Mouse (Mus musculus) common myeloid progenitor, adult 5-6 weeks (primary cell): ENCODE data around the gene Crebrf. TPM values are rescaled to one million over a fixed set of nuclear protein-coding genes. Genes with fewer than 3 reads are reported as not detected.
A peak's percentile ranks its signal among the peaks of the same experiment; 100 is the strongest.

Source experiments
- ATAC-seq: replicated peaks from 2 replicates; pipeline ENCODE4 v1.8.0; 2016; ENCODE audit warnings: low read depth, mild to moderate bottlenecking, moderate TSS enrichment, inconsistent platforms; ENCODE audit not compliant: poor library complexity, severe bottlenecking
- total RNA-seq: library from RNA; stranded (forward); fragments of 200-1000, 187-1606 nt; gene quantifications from 2 replicates; pipeline ENCODE4 v1.2.3, GENCODE M21; 2017

The Crebrf gene
- total RNA-seq, 1 experiment from 2014 or later = 24.3 TPM

DNA sequence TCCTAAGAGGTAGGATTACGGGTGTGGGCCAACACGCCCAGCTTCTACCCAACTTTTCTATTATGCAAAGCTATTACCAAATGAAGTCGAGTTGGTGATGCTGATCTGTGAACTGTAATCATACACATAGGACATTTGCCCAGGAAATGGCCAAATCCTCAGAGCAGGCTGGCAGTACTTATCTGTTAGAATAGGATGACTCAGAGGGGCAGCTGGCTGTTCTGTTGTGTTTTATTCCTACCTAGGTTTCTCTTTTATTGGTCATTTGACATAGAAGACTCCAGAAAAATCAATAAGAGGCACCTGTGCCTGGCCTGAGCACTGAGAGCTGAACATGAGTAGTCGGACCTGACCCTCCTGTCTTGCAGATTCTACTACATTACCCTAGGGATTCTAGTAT, 12.8 kb upstream of the Crebrf start:
- ATAC-seq = no peak

DNA sequence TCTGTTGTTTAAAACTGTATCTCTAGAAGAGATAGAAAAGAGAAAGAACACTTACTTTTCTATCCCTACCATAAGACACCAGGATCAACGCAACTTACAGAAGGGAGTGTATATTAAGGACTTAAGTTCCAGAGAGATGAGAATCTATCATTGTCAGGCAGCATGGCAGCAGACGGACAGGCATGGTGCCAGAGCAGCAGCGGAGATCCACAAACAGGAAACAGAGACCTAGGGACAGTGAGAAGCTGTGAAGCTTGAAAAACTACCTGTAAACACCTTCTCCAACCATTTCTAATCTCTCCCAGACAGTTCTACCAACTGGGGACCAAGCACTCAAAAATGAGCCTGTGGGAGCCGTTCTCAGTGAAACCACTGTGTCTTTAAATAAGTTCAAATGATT, 11.8 kb upstream of the Crebrf start:
- no peak for ATAC-seq

DNA sequence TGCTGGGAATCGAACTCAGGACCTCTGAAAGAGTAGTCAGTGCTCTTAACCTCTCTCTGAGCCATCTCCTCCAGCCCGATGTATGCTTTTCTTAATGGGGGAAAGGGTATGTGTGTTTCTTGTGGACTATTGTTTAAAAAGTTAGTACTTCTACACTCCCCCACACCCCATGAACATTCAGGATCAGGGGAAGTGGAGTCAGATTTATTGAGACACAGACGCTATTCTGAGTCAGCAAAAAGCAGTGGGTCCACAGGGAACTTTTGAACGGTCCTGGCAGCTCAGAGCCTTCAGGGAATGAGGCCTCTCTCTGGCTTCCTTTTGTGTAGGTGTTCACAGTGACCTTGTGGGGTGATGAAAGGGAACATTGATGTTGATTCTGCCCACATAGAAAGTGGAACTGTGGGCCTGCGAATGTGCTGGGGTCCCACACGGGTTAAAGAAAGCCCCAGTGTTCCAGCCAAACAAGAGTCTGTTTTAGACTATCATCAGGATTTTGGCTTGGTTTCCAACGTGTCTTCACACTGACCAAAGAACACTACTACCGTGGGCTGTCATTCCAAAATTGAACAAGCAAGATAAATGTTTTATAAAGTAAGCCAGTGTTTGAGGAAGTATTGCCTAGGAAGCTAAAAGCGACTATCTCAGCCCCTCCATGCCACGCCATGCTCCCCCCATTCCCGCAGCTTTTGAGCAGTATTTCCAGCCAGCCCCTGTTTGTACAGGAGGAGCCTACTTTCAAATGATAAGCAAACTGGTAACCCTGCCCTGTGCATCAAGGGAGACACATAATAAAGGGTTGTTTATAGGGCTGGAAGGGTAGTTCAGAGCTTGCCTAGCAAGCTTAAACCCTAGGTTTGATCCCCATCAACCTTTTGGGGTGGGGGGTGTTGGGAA, 9.7 kb upstream of the Crebrf start:
- ATAC-seq = peak; percentile 69

DNA sequence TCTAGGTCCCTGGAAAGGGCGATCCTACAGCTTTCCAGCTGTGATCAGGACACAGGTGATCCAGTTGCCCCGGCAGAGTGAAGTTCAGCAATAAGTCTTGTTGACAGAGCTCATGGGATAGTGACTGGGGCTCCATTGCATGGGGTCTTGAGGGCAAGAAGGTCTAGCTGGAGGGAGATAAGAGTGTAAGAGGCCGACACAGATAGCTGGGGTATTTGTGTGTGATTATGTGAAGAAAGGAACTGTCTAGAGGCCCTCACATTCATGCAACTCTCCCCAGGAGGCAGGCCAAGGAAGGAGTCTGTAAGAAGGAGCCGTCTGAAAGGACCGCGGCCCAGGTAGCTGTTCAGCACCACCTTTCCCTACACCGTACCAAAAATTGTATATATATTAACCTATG, 8.4 kb upstream of the Crebrf start:
- ATAC-seq = no peak

DNA sequence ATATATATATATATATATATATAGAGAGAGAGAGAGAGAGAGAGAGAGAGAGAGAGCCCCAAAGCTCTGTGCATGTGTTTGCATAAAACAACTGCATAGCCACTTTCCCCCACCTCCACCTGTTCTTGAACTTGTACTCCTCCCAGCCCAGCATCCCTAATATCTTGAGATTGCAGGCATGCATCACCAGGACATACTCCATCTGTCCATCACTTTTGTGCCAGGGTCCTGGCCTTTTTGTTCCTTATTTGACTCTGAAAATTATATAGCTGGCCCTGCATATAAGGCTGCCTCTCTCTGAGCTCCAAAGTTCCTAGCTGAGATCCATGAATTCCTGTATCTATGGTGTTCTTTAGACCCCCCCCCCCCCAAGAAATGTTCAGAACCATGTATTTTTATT, 7.0 kb upstream of the Crebrf start:
- no peak for ATAC-seq

DNA sequence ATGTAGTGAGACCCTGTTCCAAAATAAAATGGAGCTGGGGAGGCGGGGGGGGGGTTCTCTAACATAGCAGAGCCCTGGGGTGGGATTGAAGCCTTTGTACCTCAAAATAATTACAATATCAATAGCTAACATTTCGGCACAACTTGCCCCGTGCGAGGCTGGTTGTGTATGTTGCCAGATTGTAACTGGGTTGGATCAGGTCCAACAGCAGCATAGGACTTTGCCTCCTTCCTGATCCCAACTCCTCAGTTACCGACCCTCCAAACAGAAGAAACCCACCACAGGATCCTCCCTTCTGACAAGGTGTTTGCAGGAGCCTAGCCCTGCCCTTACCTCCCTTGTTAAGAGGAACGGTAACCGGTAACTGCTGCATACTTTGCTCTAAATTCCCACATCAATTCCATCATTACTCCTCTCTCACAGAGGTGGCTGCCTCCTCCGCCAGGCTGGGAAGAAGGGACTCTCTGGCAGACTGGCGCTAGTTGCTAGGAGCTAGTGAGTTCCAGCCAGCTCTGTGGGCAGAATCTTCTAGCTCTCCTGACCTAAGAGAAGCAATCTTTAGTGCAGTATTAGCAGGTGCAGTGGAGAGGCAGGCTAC, 6.4 kb upstream of the Crebrf start:
- ATAC-seq = no peak

DNA sequence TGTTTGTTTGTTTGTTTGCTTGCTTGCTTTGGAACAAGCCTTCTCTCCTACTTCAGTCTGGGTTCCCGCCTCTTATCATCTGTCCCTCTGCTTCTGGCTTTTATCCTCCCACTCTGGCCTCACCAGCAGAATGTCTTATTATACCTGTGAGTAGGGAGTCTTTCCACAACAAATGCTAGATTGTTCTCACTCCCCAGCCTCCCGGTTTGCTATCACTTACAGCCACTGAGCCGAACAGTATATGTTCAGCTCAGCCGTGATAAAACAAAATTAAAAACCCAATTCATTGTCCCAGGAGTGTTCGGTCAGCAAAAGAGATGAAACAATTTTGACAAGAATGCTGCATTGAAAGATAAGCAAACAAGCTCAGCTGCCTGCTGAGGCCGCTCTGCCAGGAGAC, 5.4 kb upstream of the Crebrf start:
- no peak for ATAC-seq

DNA sequence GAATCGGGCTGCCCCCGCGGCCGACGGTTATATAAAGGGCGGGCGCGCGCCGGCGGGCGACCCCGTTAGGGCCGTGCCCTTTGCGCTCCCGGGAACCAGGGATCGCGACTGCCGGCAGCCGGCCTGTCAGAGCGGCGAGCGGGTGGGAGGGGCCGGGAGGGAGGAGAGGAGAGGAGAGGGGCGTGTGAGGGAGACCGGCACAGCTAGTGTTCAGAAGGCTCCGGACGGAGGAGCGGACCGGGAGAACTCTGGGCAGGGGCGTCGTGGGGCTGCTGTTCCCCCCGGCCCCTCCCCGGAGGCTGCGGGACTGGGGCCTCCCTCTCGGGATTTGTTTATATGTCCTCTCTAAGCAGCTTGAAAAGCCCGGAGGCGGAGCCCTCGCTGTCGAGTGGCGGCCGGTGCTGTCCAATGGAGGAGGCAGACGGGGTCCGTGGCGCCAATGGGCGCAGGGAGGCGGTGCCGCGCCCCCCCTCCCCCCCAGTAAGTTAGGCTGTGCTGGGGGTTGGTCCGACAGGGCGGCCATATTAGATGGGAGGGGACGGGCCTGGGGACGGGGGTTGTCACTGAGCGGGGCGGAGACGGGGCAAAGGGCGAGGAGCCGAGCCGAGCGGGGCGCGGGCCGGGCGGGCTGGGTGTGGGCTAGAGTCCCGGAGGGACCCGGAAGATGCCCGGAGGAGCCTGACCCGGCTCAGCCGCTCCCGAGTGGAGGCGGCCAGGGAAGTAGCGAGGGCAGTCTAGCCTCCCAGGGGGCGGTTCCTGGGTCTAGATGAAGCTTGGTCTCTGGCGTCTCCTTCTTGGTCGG, 667 bp downstream of the Crebrf start:
- ATAC-seq = peak; percentile 87

DNA sequence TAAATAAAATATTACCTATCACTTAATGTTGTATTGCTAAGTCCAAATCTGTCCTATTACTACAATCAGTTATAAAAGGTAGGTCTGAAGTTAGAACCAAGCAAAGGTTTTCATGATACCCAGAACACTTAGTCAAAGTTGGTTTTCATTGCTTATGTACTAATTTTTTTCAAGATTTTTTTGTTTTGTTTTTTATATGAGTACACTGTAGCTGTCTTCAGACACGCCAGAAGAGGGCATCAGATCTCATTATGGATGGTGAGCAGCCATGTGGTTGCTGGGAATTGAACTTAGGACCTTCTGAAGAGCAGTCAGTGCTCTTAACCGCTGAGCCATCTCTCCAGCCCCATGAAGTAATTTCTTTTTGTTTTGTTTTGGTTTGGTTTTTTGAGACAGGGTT, 2.4 kb downstream of the Crebrf start:
- ATAC-seq = no peak

DNA sequence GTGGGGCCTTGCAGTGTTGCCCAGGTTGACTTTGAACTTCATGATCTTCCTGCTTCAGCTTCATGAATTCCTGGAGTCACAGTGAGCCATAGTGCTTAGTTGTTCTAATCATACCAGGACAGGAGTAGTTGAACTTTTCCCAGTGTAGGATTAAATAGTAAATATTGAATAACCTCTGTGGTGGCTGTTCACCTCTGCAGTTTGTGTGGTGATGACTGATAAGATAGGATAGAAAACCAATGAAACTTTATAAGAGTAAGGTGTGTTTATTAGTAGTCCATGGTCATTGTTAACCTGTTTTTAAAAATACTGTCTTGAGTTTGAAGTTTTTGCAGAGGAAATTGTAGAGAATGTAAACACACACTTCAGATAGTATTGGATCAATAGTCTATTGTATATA, 4.0 kb downstream of the Crebrf start:
- ATAC-seq = no peak

DNA sequence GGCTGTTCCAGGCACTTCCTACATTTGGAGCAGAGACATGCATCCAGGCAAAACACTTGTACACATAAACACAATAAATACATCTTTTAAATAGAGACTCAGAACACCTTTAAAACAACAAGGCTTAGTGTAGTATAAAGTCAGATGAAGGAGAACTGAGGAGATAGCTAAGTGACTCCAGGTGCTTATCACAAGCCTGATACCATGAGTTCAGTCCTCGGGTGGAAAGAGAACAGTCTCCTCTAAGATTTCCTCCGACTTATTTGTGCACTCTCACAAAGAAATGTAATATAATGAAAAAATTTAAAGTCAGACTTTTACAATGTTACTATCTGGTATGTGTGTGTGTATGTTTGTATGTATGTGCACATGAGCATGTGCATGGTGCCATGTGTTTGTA, 6.4 kb downstream of the Crebrf start:
- no peak for ATAC-seq

DNA sequence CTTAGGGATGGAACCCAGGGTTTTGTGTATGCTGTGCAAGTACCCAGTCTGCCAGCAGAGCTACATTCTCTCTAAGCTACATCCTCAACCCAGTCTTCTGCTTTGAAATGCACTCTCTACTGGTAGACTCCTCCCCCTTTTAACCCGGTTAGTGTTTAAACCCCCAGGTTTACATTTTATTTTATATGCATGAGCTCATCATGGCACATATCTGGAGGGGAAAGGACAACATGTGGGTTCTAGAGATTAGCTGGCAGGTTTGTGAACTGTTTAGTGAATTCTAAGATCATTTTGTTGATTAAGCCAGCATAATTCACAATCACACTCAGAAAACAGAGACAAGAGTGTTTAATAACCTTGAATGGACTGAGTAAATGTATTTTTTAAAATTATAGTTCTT, 9.3 kb downstream of the Crebrf start:
- ATAC-seq = peak; percentile 39; the same call in 1 of the 2 replicates

DNA sequence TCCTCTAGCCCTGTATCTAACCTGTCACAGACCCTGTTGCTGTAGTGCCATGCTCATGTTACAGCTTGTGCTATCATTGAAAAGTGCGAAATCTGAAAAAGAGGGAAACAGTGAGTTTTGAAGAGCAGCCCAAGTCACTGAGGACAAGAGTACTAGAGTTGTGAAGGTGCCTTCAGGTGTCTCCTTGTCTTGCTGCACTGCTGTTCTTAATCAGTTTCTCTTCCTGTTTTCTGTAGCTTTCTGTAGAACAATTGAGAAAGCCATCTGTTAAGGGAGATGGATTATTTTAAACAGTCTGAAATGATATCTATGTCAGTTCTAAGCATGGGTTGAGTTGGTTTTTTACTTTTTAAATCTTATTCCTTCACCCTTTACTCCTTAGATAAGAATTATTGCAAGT, 11.2 kb downstream of the Crebrf start:
- no peak for ATAC-seq

DNA sequence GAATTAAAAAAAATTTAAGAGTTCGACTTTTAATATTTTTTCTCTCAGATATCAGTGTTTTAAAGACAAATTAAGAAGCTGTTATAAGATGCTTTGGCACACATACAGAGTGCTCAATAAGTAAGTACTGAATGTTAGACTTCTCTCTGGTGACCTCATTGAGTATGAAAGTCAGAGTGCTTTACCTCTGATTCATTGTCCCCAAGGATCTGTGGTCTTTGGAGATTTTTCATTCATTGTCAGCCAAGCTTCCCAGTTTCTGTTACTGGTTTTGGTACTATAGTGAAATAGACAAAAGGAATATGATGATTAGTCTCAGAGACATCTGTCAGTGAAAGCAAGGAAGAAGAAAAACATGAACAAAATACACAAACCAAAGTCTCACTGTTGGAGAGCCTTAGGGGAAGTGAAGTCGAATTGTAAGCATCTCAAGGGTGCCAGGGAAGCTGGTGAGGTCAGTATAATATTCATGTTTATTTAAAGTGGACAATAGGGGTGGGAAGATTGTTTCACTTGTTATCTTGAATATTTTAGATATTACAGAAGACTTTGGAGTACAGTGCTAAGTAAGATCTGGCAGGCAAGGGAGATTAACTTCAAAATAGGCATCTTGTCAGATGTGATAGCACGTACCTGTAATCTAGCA, 11.8 kb downstream of the Crebrf start:
- no peak for ATAC-seq

DNA sequence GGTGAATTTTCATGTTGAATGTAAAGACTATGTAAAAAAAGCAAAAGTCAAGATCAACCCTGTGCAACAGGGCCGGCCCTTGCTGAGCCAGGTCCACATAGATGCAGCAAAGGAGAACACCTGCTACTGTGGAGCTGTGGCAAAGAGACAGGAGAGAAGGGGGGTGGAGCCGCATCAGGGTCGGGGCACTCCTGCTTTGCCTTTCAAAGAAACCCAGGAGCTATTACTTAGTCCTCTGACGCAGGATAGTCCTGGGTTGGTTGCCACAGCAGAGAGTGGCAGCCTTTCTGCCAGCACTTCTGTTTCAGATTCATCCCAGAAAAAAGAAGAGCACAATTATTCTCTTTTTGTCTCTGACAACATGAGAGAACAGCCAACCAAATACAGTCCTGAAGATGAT, 27.1 kb downstream of the Crebrf start:
- ATAC-seq = no peak

DNA sequence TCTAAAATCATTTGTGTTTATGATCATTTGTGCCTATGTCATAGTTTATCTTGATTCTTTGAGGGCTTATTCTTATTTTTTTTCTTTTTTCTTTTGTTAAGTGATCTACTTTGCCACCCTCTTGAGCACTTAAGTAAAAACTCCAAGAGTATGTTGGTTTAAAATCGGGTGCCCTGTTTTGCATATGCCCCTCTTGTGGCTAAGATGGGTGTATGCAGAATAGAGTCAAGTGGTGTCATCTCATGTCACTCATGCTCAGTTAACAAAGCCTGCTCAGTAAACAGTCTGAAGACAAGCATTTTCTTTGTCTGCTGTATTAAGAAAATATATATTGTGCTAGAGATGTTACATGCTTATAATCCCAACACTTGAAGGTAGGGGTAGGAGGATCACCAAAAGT, 27.8 kb downstream of the Crebrf start:
- no peak for ATAC-seq

DNA sequence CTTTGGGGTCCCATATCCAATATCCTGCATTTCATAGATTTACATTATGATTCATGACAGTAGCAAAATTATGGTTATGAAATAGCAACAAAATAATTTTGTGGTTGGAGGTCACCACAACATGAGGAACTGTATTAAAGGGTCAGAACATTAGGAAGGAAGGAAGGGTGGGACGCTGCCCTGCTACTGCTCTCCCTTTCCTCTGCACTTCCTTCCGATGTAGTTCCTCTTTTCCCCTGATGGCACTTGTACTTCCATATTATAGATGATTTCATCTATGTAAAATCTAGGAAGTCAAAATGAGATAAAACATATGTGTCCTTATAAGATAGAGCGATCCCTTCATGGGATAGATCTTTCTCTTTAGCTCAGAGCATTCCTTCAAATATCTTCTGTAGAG, 34.5 kb downstream of the Crebrf start:
- ATAC-seq = 0 out of 2 replicates have a peak, but pooled peaks have one; percentile 42

DNA sequence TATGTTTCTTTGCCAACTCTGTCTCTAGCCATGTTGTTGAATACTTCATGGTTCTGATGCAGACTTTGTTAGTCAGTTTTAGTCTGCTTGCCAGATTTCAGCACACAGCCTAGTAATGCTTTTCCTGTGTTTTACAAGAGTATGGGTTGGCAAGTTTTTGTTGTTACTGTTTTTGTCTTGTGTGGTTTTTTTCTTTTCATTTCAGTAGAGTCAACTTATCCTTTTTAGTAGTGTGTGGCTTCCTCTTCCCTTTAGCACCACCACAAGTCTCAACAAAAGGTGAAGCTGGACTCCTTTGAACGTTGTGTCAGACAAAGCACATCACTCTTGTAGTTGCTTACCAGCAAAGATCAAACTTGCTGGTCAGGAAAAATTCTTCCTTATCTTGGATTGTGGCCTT, 36.8 kb downstream of the Crebrf start:
- no peak for ATAC-seq

DNA sequence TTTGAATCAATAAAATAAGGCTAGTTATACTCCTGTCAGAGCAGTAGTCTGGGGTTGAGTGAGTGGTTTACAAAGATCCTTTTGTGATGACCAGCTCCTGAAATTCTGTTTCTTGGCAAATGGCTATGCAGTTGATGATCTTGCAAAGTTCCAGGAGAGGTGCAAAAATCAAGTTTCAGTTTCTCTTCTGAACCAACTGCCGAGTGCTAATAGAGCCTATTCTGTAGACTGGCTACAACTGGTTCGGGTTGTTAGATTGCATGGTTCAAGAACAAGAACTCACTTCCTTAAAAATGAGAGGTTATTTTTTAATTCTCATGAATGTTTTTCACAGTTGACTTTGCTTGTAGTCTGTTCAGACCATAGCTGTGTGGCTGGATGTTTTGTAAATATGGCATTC, 38.0 kb downstream of the Crebrf start:
- peak; percentile 63 for ATAC-seq

DNA sequence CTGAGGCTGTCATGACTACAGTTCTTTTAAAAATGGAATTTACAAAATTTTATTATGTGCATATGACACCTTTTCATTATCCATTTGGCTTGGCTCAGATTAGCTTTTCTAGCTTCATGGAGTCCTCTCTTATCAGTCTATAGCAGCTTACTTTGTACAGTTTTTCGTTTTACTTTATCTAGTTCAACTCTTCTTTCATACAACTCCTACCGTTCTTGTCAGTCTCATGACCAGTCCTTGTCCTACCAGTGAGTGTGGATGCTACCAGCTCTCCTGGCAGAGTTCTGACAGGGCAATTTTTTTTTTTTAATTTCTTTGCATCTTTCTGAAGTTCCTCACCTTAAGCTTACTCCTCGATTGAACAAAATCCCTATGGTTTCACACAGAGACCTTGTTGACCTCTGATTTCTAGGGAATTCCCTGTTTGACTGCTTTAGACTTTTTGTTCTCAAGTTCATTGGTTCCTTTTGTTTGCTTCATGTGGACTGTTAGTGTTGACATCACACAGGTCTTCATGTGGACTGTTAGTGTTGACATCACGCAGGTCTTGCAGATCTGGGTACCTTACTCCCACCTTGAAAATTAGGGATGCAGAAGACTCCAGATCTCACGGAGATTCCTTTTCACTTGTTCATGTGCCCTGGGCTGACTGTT, 51.8 kb downstream of the Crebrf start:
- ATAC-seq = no peak; the same call in 1 of the 2 replicates
